Mouse (Mus musculus) heart, embryonic 11.5 days (tissue): ENCODE results near the gene 1700113H08Rik. TPM values are rescaled to one million over a fixed set of nuclear protein-coding genes. Genes with fewer than 3 reads are reported as not detected.

Experiments
- ATAC-seq: fragments of 200-750 bp; cut with Nextera tagmentation; replicated peaks from 2 replicates; pipeline ENCODE4 v1.8.0; 2017; ENCODE audit warnings: moderate library complexity; ENCODE audit not compliant: insufficient number of reproducible peaks, low FRiP score, low TSS enrichment
- H3K27ac ChIP-seq: fragments of 300-500 bp; sonication (generic); 2 replicates; pipeline ENCODE4 v1.5.1; 2014; ENCODE audit warnings: mild to moderate bottlenecking, low read depth, low read length
- H3K27me3 ChIP-seq: fragments of 300-500 bp; sonication (generic); 2 replicates; pipeline ENCODE4 v1.6.1; 2014; ENCODE audit warnings: mild to moderate bottlenecking, low read length, mixed read lengths; ENCODE audit not compliant: control insufficient read depth, insufficient read depth
- H3K36me3 ChIP-seq: fragments of 300-500 bp; sonication (generic); 2 replicates; pipeline ENCODE4 v1.6.1; 2014; ENCODE audit warnings: mild to moderate bottlenecking, low read length, moderate library complexity, mixed read lengths; ENCODE audit not compliant: control insufficient read depth, insufficient read depth
- H3K4me1 ChIP-seq: fragments of 300-500 bp; sonication (generic); 2 replicates; pipeline ENCODE4 v1.6.1; 2014; ENCODE audit warnings: low read length; ENCODE audit not compliant: control insufficient read depth, insufficient read depth
- H3K4me2 ChIP-seq: fragments of 300-500 bp; sonication (generic); 2 replicates; pipeline ENCODE4 v1.6.1; 2014; ENCODE audit warnings: mild to moderate bottlenecking, moderate library complexity
- H3K4me3 ChIP-seq: fragments of 300-500 bp; sonication (generic); 2 replicates; pipeline ENCODE4 v1.5.1; 2014; ENCODE audit warnings: low read depth, low read length
- H3K9ac ChIP-seq: fragments of 300-500 bp; sonication (generic); 2 replicates; pipeline ENCODE4 v1.6.1; 2014; ENCODE audit warnings: mild to moderate bottlenecking, low read depth, low read length, moderate library complexity
- H3K9me3 ChIP-seq: fragments of 300-500 bp; sonication (generic); replicated peaks from 2 replicates; pipeline ENCODE4 v1.6.1; 2016; ENCODE audit warnings: low read length; ENCODE audit not compliant: control insufficient read depth
- WGBS: fragments of 180-500 bp; shearing (Covaris S2); extraction: QIAGEN DNeasy Blood & Tissue Kit; methylation state at CpG from one replicate; pipeline ENCODE4 v1.1.7; 2014; ENCODE audit not compliant: insufficient replicate concordance; 5-methylcytosine and 5-hydroxymethylcytosine counted together
- polyA plus RNA-seq: library from polyadenylated mRNA; unstranded; fragments of >200 nt; fragmentation: Nextera tagmentation; extraction: Ambion mirVana; gene quantifications from 2 replicates; pipeline ENCODE4 v1.2.1, GENCODE M21; 2014

1700113H08Rik gene
- polyA plus RNA-seq, 1 experiment from 2014 or later, result 0.20 TPM

DNA sequence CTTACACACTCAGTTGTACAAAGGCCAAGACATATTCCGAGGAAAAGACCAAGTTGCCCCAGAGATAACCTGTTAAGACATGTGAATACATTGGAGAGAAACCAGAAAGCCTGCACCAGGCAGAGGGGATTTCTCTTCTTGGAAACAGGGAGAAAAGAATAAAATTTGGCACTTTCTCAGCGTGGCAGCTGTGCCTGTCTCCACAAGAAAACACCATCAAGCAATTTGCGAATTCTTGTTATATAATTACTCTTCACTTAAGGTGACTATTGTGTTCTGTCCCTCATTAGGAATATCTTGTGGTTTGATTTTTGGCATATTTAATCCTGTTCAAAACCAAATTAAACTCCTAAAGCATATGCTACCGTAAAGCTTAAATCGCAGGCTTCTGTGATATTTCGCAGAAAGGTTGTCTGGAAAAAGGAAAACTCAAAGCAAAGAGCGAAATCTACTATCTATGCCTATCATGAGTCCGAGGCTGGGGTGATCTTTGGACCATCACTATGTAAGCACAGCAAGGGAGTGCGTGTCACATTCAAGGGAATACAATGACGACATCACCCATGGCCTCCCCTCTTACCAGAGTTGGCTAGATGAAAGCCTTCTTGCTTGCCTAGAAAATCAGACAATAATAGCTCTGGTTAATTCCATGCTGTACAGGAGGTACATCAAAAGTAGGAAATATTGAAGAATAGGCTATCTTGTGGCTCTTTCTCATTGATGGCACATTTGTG, 51.4 kb downstream of the 1700113H08Rik start:
- no peaks in the 10 kb centered on the region for H3K27me3 ChIP-seq
- H3K4me3 ChIP-seq, result no peak overlapping the region
- no peak for ATAC-seq
- no peaks in the 10 kb centered on the region for H3K4me1 ChIP-seq
- H3K4me2 ChIP-seq, result no peak overlapping the region
- H3K9ac ChIP-seq, result no peak overlapping the region
- H3K36me3 ChIP-seq, result no peaks in the 10 kb centered on the region
- H3K9me3 ChIP-seq, result no peaks in the 10 kb centered on the region
- no peak overlapping the region for H3K27ac ChIP-seq
- WGBS, result 82% methylated on average over 10 of the region's 10 CpGs

DNA sequence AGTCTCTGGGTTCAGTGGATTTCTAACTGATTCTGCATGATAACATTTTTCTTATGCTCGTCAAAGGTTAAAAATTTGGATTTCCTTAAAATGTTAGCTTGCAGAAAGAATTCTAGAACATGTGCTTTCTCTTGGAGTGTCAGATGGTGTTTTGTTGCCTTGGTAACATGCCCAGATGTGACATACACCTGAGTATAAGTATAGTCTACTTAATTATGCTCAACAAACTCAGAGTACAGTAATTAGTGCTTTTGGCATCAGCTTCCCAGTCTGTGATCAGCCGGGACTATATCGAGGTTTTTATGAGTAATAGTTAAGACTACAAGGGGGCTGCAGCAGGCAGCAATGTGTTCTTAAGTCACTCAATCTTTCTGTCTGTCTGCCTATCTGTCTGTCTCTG, 53.1 kb downstream of the 1700113H08Rik start:
- Histone ChIP-seq H3K27ac (no peak overlapping the region), H3K4me1 (no peaks in the 10 kb centered on the region), H3K9me3 (no peaks in the 10 kb centered on the region), H3K4me2 (no peak overlapping the region), H3K27me3 (no peaks in the 10 kb centered on the region), H3K4me3 (no peak overlapping the region), H3K36me3 (no peaks in the 10 kb centered on the region), H3K9ac (no peak overlapping the region)
- 79% methylated on average over 3 of the region's 3 CpGs for WGBS
- ATAC-seq, result no peak

DNA sequence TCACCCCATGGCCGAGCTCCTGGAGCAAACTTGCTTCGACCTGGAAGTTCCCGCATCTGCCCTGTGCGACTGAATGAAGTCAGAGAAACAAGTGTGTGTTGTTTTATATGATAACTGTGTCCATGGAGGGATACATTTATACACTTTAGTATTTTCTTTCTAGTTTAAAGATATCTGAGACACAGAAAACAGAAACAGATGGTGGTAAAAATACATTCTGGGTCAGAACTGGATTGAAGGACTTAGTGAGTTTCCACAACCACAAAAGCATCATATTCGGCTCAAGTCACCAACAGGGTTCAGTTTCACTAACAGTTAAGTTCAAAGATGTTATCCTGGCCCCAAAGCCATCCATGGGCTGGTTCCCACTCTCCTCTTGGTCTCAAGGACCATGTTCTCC, 67.2 kb downstream of the 1700113H08Rik start:
- no peak overlapping the region for H3K27ac ChIP-seq
- no peak overlapping the region for H3K9ac ChIP-seq
- H3K4me1 ChIP-seq, result no peaks in the 10 kb centered on the region
- ATAC-seq, result no peak
- no peaks in the 10 kb centered on the region for H3K9me3 ChIP-seq
- H3K27me3 ChIP-seq, result no peaks in the 10 kb centered on the region
- 90% methylated on average over 5 of the region's 5 CpGs for WGBS
- no peak overlapping the region for H3K4me3 ChIP-seq
- no peak overlapping the region for H3K4me2 ChIP-seq
- H3K36me3 ChIP-seq, result no peaks in the 10 kb centered on the region

DNA sequence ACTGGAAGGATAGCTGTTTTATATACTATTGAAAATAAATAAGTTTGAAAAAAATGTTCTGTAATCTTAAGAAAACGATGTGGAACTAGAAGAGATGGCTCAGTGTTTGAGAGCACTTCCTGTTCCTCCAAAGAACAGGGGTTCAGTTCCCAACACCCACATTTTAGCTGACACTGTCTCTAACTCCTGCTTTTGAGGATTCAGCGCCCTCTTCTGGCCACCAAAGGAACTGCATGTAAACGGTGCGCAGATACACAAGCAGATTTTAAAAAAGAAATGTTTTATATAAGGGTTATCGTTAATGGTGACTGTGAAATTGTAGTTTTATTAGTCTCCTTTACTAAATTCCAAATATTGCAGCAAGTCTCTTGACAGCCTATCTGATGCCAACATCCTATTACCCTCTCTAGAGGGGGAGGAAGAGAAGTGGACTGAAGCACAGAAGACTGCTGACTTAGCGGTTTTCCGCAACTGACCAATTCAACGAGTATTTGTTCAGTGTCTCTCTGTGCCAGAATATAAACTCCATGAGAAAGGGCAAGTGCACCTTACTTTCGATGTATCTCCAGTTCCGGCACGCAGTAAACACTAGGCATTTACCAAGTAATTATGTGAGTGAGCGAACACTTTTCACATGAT, 68.5 kb downstream of the 1700113H08Rik start:
- no peaks in the 10 kb centered on the region for H3K9me3 ChIP-seq
- ATAC-seq, result no peak
- H3K9ac ChIP-seq, result no peak overlapping the region
- no peaks in the 10 kb centered on the region for H3K27me3 ChIP-seq
- H3K4me1 ChIP-seq, result no peaks in the 10 kb centered on the region
- H3K4me2 ChIP-seq, result no peak overlapping the region
- no peak overlapping the region for H3K4me3 ChIP-seq
- no peaks in the 10 kb centered on the region for H3K36me3 ChIP-seq
- H3K27ac ChIP-seq, result no peak overlapping the region
- WGBS, result 73% methylated on average over 12 of the region's 12 CpGs

DNA sequence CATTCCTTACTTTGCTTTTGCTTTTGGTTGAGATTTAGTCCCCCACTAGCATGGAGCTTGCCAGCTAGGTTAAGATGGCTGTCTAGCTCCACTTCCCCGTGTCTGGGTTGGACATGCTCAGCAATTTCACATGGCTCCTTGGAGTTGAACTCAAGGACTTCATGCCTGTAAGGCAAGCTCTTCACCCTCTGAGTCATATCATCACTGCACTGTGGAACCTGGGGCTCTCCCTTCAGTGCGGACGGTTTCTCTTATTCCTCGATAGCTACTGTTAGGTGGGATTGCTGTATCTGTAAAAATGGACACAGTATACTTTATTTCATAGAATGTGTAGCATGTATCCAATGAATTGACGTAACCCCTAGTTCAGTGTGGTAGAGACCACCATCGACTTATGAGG, 93.2 kb downstream of the 1700113H08Rik start:
- WGBS, result 85% methylated on average over 6 of the region's 6 CpGs

DNA sequence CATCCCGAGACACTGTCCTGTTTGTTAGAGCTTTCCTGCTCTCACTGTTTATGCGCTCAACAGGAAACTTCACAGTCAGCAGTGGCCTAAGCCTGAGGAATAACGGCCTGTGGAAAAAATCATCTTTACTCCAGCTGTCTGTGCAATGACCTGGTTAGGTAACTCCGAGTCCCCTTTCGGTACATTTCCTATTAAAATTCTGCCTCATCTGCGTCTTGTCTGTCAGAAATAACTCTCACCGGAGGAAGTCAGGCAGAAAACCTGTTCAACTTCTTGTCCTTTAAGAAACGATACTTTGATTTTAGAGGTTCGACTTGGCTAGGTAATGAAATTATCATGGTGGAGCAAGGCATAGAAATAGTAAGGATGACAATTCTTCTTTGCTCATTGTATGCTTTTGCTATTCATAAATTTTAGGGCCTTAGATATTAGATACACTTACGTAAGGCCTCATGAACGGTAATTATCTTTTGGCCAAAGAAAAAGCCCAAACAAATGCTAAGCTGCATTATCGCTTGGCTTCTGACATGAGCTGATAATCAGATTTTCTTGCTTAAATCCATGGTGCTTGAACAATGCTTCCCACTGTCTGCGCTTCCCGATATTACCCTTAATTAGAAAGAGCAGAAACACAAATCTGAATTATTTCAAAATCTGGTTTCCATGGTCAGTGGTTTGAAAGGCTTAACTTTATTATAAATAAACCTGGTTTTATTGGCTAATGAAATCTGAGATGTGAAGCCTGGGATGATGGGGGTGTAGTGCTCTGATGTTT, 96.1 kb downstream of the 1700113H08Rik start:
- Histone ChIP-seq H3K27ac (no peak overlapping the region), H3K4me3 (no peak overlapping the region), H3K4me1 (no peaks in the 10 kb centered on the region), H3K9ac (no peak overlapping the region), H3K36me3 (no peaks in the 10 kb centered on the region), H3K4me2 (no peak overlapping the region), H3K9me3 (no peaks in the 10 kb centered on the region), H3K27me3 (no peaks in the 10 kb centered on the region)
- no peak for ATAC-seq
- 80% methylated on average over 14 of the region's 14 CpGs for WGBS

More for the DNA sequence above, 93.2 kb downstream of the 1700113H08Rik start:
- no peaks in the 10 kb centered on the region for H3K4me1 ChIP-seq
- H3K4me3 ChIP-seq, result no peak overlapping the region
- no peak for ATAC-seq
- H3K27me3 ChIP-seq, result no peaks in the 10 kb centered on the region
- H3K4me2 ChIP-seq, result no peak overlapping the region
- no peak overlapping the region for H3K27ac ChIP-seq
- H3K9me3 ChIP-seq, result no peaks in the 10 kb centered on the region
- H3K9ac ChIP-seq, result no peak overlapping the region
- no peaks in the 10 kb centered on the region for H3K36me3 ChIP-seq

DNA sequence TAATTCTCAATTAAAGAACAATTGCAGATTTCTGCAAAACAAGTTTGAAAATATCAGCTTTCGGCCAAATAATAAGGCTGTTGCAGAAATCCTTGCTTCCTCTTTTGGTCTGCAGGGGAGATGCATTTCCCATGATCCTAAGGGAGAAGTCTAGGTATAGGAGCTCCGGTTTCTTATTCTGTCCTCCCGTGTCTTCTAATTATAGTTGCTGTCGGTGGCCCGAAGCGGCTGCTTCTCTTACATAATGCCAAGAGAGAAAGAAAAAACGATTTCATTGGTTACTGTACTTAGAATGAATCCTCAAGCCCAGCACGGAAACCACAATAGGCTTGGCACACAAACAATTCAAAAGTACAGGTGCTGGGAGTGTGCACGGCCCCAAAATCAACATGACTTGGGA, 101.9 kb downstream of the 1700113H08Rik start:
- WGBS, result 77% methylated on average over 9 of the region's 9 CpGs
- no peak overlapping the region for H3K4me2 ChIP-seq
- no peaks in the 10 kb centered on the region for H3K36me3 ChIP-seq
- no peaks in the 10 kb centered on the region for H3K27me3 ChIP-seq
- ATAC-seq, result no peak
- no peaks in the 10 kb centered on the region for H3K9me3 ChIP-seq
- H3K4me1 ChIP-seq, result no peaks in the 10 kb centered on the region
- no peak overlapping the region for H3K9ac ChIP-seq
- H3K27ac ChIP-seq, result no peak overlapping the region
- no peak overlapping the region for H3K4me3 ChIP-seq

DNA sequence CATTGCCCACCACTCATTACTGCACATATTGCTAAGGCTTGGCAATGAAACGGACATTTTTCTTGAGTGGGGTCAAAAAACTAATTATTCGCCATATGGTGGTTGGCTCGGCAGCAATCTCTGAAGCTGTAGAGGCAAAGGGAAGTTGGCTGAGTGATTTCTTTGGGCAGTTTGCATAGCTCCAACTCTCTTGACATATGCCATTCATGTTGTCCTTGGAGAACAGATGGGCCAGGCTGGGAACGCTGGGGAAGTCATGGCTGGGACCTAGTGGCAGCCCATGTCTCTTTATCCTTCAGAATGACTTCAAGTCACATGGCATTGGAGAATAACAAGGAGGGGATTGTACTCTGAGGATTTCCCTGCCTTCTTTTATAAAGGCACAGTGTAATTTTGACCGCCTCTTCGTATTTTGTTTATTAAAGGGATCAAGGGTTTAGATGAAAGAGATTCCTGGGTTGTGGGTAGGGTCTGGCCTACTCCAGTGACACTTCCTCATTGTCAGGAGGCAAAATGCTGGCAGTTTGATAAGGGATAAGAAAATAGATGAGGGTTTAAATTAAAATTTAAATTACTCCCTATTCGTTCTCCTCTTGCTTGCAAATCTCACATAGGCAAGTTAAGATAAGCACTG, 138.4 kb downstream of the 1700113H08Rik start:
- no peak for ATAC-seq
- Histone ChIP-seq H3K27me3 (no peaks in the 10 kb centered on the region), H3K4me1 (no peaks in the 10 kb centered on the region), H3K4me3 (no peak overlapping the region), H3K27ac (no peak overlapping the region), H3K9ac (no peak overlapping the region), H3K9me3 (no peaks in the 10 kb centered on the region), H3K4me2 (no peak overlapping the region), H3K36me3 (no peaks in the 10 kb centered on the region)
- WGBS, result 63% methylated on average over 7 of the region's 7 CpGs
